Mouse (Mus musculus): ENCODE measurements around the gene Sfrp4. TPM values are rescaled to one million over a fixed set of nuclear protein-coding genes. Genes with fewer than 3 reads are reported as not detected.

The Sfrp4 gene
- total RNA-seq, 4 experiments from 2014 or later = 0.13 to 0.32 (median 0.18) TPM

DNA sequence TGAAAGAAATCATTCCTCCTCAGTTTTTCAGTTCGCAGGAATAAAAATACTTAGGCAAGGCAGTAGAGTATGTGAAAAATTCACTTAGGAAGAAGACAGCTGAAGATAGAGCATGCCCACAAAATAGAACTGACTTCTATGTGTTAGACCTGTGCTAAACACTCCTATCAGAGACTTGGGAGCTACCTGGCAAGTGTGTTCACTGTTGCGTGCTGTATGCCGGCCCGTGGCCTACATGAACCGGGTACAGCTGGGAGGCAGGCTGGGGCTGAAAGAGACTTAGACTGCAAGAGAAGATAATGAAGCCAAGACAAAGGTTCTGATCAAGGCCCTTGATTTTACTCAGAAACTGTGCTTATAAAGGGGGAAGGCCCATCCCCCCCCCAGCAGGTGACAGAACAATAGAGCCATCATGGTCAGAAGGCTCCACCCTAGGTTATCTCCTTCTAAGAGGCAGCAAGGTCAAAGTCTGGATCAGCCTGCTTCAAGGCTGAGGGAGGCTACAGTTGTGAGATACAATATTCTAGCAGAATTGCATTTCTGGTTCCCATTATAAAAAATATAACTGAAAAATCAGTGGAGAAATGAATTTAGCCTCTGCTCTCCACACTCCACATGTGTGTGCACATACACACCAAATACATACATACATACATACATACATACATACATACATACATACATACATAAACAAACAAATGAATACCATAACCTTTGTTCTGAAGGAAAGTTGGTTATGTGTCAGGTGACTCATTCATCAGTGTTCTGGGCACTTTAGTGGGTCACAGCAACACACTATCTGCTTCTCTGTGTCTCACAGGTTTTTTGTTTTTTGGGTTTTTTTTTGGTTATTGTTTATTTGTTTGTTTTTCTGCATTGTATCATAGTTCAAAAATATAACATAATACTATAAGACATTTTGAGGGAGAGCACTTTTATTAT, 8.1 kb downstream of the Sfrp4 start:
- no peak for DNase-seq (ENCODE audit: low spot score)

GRCm38 (mm10) chr13:19636131-19636530, 13.2 kb downstream of the Sfrp4 start:
- no peak for DNase-seq (ENCODE audit: low spot score)

DNA sequence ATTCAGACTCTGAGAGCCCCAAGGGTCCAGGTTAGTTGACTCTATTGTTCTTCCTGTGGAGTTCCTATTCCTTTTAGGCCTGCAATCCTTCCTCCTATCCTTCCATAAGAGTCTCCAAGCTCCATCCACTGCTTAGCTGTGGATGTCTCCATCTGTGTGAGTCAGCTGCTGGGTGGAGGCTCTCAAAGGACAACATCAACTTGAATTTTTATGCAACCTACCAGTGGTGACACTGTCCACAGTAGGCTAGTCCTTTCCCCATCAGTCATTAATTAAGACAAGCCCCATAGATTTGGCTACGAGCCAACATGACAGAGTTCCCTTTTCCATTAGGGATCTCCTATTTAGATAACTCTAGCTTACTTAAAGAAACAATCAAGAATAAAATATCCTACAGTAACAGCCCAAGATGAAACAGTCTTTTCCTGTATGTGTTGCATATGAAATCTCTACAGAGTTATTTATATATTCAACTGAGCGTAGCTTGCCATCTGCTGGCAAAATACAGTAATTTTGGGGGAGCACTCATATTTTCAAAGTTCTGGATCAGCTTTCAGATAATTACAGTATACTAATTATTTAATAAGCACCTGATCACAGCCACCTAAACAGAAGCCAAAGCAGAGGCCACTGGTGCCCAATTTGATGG, 17.4 kb downstream of the Sfrp4 start:
- DNase-seq (ENCODE audit: low spot score) = no peak

- DNase-seq (ENCODE audit: low spot score) = no peak
Measured at GRCm38 (mm10) chr13:19643519-19643918, 20.6 kb downstream of the Sfrp4 start.

DNA sequence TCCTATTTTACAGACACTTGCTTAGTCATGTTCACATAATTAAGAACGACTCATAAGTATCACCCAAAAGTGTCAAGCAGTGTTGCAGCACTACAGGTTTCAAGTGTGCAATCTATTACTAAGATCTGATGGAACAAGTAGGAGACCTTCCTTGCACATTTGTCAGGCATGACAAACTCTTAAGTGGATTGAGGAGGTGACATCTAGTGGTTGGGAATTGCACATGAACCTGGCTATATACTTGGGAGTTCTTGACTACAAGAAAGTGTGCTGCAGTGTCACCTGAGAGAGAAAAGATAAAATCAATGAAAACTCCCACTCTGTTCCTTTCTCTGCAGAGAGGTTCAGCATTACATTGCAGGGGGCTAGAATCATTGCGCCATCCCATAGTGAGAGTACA, 21.3 kb downstream of the Sfrp4 start:
- DNase-seq (ENCODE audit: low spot score) = no peak

DNA sequence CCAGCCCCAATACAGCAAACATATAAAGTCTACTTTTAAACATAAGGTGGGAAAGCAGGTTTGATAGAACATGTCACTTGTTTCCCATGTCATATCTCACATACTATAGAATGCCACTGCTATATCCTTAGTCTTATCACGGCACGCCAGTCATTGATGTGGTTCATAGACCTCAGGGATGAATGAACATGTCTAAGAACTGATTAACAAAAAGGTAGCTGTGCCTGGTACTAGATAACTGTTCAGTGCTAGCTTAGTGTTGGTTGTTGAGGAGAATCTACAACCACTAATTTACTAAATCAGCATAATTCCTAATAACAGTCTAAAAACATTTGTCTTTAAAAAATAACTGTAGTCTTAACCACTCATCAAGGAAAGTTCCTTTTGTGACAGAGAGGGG, 26.9 kb downstream of the Sfrp4 start:
- DNase-seq (ENCODE audit: low spot score) = no peak

- DNase-seq (ENCODE audit: low spot score) = no peak
Measured at GRCm38 (mm10) chr13:19652405-19652804, 29.5 kb downstream of the Sfrp4 start.

GRCm38 (mm10) chr13:19668355-19669140, 45.6 kb downstream of the Sfrp4 start:
- DNase-seq (ENCODE audit: low spot score) = no peak

- no peak for DNase-seq (ENCODE audit: low spot score)
Measured at GRCm38 (mm10) chr13:19674025-19674424, 51.1 kb downstream of the Sfrp4 start.

DNA sequence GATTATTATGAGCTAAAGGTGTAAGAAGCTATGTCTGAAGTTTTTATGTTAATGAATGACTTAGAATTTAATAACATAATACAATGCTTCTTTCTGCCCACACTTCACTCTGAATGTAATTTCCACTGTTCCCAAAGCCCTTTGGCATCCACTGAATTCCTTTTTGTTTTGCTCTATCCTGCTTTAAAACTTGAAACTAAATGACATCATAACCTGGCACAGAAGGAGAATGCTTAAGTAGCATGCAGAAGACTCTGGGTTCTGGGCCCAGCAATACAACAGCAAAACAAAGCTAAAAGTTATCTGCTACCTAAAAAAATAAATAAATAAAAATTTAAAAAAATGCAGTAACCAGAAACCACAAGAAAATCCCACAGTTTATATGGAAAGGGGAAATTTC, 51.7 kb downstream of the Sfrp4 start:
- no peak for DNase-seq (ENCODE audit: low spot score)

Other genes starting within 250 kb of the Sfrp4 start
- gene Stard3nl, start 227.3 kb upstream of the Sfrp4 start, total RNA-seq (2022) = 10 to 100 TPM; 13.4 to 18.3 (median 15.2) TPM
- gene Epdr1, start 3.2 kb upstream of the Sfrp4 start, total RNA-seq (2022) = 10 to 100 TPM; 22.3 to 29.1 (median 24.1) TPM
- not detected for gene Nme8, start 74.7 kb downstream of the Sfrp4 start, total RNA-seq (2022)
- gene Gpr141, start 201.2 kb downstream of the Sfrp4 start, total RNA-seq (2022) = under 1 TPM in 2 of 4 experiments, not detected in 2; 0.09 to 0.11 TPM